ENCODE assay signal across 7 mouse cellular contexts in the genomic region with DNA sequence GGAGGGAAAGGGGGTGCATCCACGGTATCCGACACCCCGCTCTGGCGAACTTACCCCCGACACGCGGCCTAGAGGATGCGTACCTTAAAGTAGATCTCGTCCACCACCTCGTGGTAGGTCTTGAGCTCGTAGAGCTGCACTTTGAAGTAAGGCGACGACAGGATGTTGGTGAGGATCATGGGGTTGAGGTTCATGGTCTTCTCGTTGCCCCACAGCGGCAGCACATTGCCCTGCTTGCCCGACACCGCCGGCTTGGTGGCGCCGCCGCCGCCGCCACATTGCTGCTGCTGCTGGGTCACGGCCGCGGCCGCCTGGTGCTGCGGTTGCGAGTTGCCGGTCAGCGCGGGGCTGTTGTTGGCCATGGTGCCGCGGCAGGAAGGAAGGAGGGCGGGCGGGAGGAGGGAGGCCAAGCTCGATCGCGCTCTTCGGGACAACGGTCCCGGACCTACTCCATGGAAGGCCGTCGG. TPM values are rescaled to one million over a fixed set of nuclear protein-coding genes. Genes with fewer than 3 reads are reported as not detected.
DNase-seq lines count a peak whose midpoint lies in the region; ATAC-seq and TF ChIP-seq lines count a peak whose summit lies in the region.

No protein-coding gene starts in this region.

- peaks cover 12% of the 10 kb centered on the region for H3K4me1 ChIP-seq in intestine, embryonic 14.5 days (replicated peaks; ENCODE audit: control insufficient read depth, insufficient read depth, low read length)
- H3K4me1 ChIP-seq in limb, embryonic 12.5 days (replicated peaks), result peaks cover 14% of the 10 kb centered on the region
- H3K4me1 ChIP-seq in midbrain, embryonic 13.5 days (replicated peaks), result peaks cover 27% of the 10 kb centered on the region
- H3K4me1 ChIP-seq in spleen, adult 2 months (ENCODE audit: control insufficient read depth, insufficient read depth, insufficient read length), result peaks cover 6% of the 10 kb centered on the region

- peak overlapping the region; percentile 92 for H3K9ac ChIP-seq in intestine, embryonic 14.5 days (ENCODE audit: low read length)
- peak overlapping the region; percentile 92 for H3K9ac ChIP-seq in limb, embryonic 12.5 days (replicated peaks)
- H3K9ac ChIP-seq in midbrain, embryonic 13.5 days (replicated peaks), result peak overlapping the region; percentile 92

- peak; percentile 90 for ATAC-seq in intestine, embryonic 14.5 days (replicated peaks; ENCODE audit: low FRiP score, low TSS enrichment, low read depth)
- peak; percentile 88 for ATAC-seq in limb, embryonic 12.5 days (ENCODE audit: insufficient number of reproducible peaks, insufficient read depth, low FRiP score, low TSS enrichment, low read depth)
- peak; percentile 90 for ATAC-seq in midbrain, embryonic 13.5 days

- no peaks in the 10 kb centered on the region for H3K9me3 ChIP-seq in intestine, embryonic 14.5 days (ENCODE audit: control insufficient read depth, low read length)
- no peaks in the 10 kb centered on the region for H3K9me3 ChIP-seq in limb, embryonic 12.5 days
- no peaks in the 10 kb centered on the region for H3K9me3 ChIP-seq in midbrain, embryonic 13.5 days

- H3K27me3 ChIP-seq in intestine, embryonic 14.5 days (replicated peaks; ENCODE audit: control insufficient read depth, insufficient read depth, low read length), result no peaks in the 10 kb centered on the region
- H3K27me3 ChIP-seq in limb, embryonic 12.5 days, result no peaks in the 10 kb centered on the region
- H3K27me3 ChIP-seq in midbrain, embryonic 13.5 days, result no peaks in the 10 kb centered on the region
- no peaks in the 10 kb centered on the region for H3K27me3 ChIP-seq in spleen, adult 2 months (ENCODE audit: control insufficient read depth, insufficient read depth, low read length)

- no peak; the same call in 1 of the 2 replicates for TF ChIP-seq POLR2A in spleen, adult 2 months (IDR thresholded peaks at IDR 0.05; ENCODE audit: low read depth, low read length)

- H3K4me2 ChIP-seq in intestine, embryonic 14.5 days (ENCODE audit: low read length), result peak overlapping the region; percentile 98
- H3K4me2 ChIP-seq in limb, embryonic 12.5 days, result peak overlapping the region; percentile 96
- peak overlapping the region; percentile 99 for H3K4me2 ChIP-seq in midbrain, embryonic 13.5 days (replicated peaks)

- under 1% methylated on average over 43 of the region's 44 CpGs for WGBS in intestine, embryonic 14.5 days
- under 1% methylated on average over 44 of the region's 44 CpGs for WGBS in limb, embryonic 12.5 days
- WGBS in midbrain, embryonic 13.5 days, result 0% methylated on average over 44 of the region's 44 CpGs
- WGBS in spleen, adult 2 months, result under 1% methylated on average over 43 of the region's 44 CpGs

- H3K27ac ChIP-seq in intestine, embryonic 14.5 days (ENCODE audit: low read depth), result peak overlapping the region; percentile 100
- H3K27ac ChIP-seq in limb, embryonic 12.5 days, result peak overlapping the region; percentile 99
- H3K27ac ChIP-seq in midbrain, embryonic 13.5 days, result peak overlapping the region; percentile 97
- peak overlapping the region; percentile 100 for H3K27ac ChIP-seq in spleen, adult 2 months (ENCODE audit: insufficient read depth, low read length)

- peaks cover 22% of the 10 kb centered on the region for H3K36me3 ChIP-seq in intestine, embryonic 14.5 days (ENCODE audit: control insufficient read depth, insufficient read depth, low read length)
- peaks cover 21% of the 10 kb centered on the region for H3K36me3 ChIP-seq in limb, embryonic 12.5 days
- H3K36me3 ChIP-seq in midbrain, embryonic 13.5 days, result peaks cover 10% of the 10 kb centered on the region; the same call in 1 of the 2 replicates
- peaks cover 20% of the 10 kb centered on the region for H3K36me3 ChIP-seq in spleen, adult 2 months (ENCODE audit: control insufficient read depth, insufficient read depth, low read length)

- TF ChIP-seq CTCF in spleen, adult 2 months (IDR thresholded peaks at IDR 0.05; ENCODE audit: extremely low read depth, insufficient read depth, insufficient read length, insufficient replicate concordance), result peak; percentile 61; the same call in 1 of the 2 replicates

- DNase-seq in ZHBTc4 (ENCODE audit: low read depth, low spot score), result peak; percentile 81
- peak; percentile 77 for DNase-seq in embryo, embryonic 10 days (ENCODE audit: low spot score)
- DNase-seq in gastrocnemius, postnatal 10 days, result peak; percentile 64
- no peak for DNase-seq in intestine, embryonic 14.5 days (ENCODE audit: low spot score)
- peak; percentile 78 to 89 for DNase-seq in spleen, adult 2 months (ENCODE audit: low read depth in 1 of 2, low spot score in 2 of 2)

- peak overlapping the region; percentile 99 for H3K4me3 ChIP-seq in intestine, embryonic 14.5 days (ENCODE audit: low read depth, low read length)
- peak overlapping the region; percentile 96 for H3K4me3 ChIP-seq in limb, embryonic 12.5 days (replicated peaks)
- peak overlapping the region; percentile 95 for H3K4me3 ChIP-seq in midbrain, embryonic 13.5 days (replicated peaks)
- peak overlapping the region; percentile 93 for H3K4me3 ChIP-seq in spleen, adult 2 months (ENCODE audit: extremely low read depth, insufficient read depth, insufficient read length)

RNA-seq across cellular contexts. Expression of a gene that starts 0.4 kb away (rescaled TPM):
- total RNA-seq in gastrocnemius, postnatal 10 days (2021), result 10 to 100 TPM; 24.3 to 31.5 TPM
- 57.0 and 66.0 TPM in 2 replicates for polyA plus RNA-seq in intestine, embryonic 14.5 days (2014; fragmentation: Nextera tagmentation; extraction: Ambion mirVana)
- polyA plus RNA-seq in limb, embryonic 12.5 days (2016; fragmentation: Nextera tagmentation; extraction: Ambion mirVana), result 89.4 and 98.9 TPM in 2 replicates
- polyA plus RNA-seq in midbrain, embryonic 13.5 days (2015; fragmentation: Nextera tagmentation; extraction: Ambion mirVana), result 67.1 and 72.2 TPM in 2 replicates
- polyA plus RNA-seq in spleen, adult 2 months (2012; rRNA removed), result 61.4 and 111 TPM in 2 replicates

RNA-seq across cellular contexts. Expression of a gene that starts 21.3 kb away (rescaled TPM):
- under 1 TPM; 0.07 to 0.34 TPM for total RNA-seq in gastrocnemius, postnatal 10 days (2021)
- 0.09 and 0.19 TPM in 2 replicates for polyA plus RNA-seq in intestine, embryonic 14.5 days (2014; fragmentation: Nextera tagmentation; extraction: Ambion mirVana)
- 0.13 TPM in 2 replicates for polyA plus RNA-seq in limb, embryonic 12.5 days (2016; fragmentation: Nextera tagmentation; extraction: Ambion mirVana)
- polyA plus RNA-seq in midbrain, embryonic 13.5 days (2015; fragmentation: Nextera tagmentation; extraction: Ambion mirVana), result not detected in 2 replicates
- 1.7 and 2.0 TPM in 2 replicates for polyA plus RNA-seq in spleen, adult 2 months (2012; rRNA removed)

RNA-seq across cellular contexts. Expression of a gene that starts 28.6 kb away (rescaled TPM):
- total RNA-seq in gastrocnemius, postnatal 10 days (2021), result not detected
- 0.40 and 0.70 TPM in 2 replicates for polyA plus RNA-seq in intestine, embryonic 14.5 days (2014; fragmentation: Nextera tagmentation; extraction: Ambion mirVana)
- polyA plus RNA-seq in limb, embryonic 12.5 days (2016; fragmentation: Nextera tagmentation; extraction: Ambion mirVana), result 1.5 and 1.6 TPM in 2 replicates
- 0.90 and 1.1 TPM in 2 replicates for polyA plus RNA-seq in midbrain, embryonic 13.5 days (2015; fragmentation: Nextera tagmentation; extraction: Ambion mirVana)
- 0.33 and 0.54 TPM in 2 replicates for polyA plus RNA-seq in spleen, adult 2 months (2012; rRNA removed)

RNA-seq across cellular contexts. Expression of a gene that starts 29.1 kb away (rescaled TPM):
- total RNA-seq in gastrocnemius, postnatal 10 days (2021), result not detected
- polyA plus RNA-seq in intestine, embryonic 14.5 days (2014; fragmentation: Nextera tagmentation; extraction: Ambion mirVana), result not detected in 2 replicates
- polyA plus RNA-seq in limb, embryonic 12.5 days (2016; fragmentation: Nextera tagmentation; extraction: Ambion mirVana), result not detected in 2 replicates
- 0.75 TPM in 1 of 2 replicates, not detected in the other for polyA plus RNA-seq in midbrain, embryonic 13.5 days (2015; fragmentation: Nextera tagmentation; extraction: Ambion mirVana)
- not detected in 2 replicates for polyA plus RNA-seq in spleen, adult 2 months (2012; rRNA removed)
